Mouse (Mus musculus): ENCODE results near the gene Cmklr1.

DNA sequence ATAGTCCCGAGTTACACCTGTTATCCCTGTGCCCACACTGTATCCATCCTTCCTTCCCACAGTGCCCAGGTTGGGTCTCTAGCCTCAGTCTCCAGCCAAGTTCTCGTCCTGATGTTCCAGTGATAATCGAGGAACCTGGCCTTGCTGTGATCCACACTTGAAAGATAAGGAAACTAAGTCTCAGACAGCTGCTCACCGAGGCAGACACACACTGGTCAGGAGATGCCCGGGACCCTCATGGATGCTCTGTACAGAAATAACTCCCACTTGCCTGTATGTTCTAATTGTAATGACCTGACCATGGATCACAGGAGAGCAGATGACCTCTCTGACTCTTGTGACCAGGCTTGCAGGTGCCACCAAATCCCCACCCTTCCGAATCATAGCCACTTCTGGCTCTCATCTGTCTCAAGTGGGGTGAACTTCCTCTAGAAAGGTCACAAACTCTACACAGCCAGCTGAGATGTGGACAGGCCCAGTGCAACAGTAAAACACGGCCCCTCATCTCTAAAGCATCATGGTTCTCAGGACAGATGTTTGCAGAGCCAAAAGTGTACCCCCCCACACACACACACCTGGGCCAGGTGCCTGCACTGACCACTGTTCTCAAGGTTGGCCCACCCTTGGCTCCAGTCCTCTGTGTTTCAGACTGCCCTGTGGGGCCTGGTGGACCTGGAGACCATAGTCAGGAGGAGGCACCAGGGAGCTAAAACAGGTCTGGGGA, 15.2 kb downstream of the Cmklr1 start:
- TF ChIP-seq CTCF (IDR thresholded peaks at IDR 0.05; ENCODE audit: borderline replicate concordance, insufficient read depth, low read depth, low read length) (no peak), POLR2A (IDR thresholded peaks at IDR 0.05; ENCODE audit: borderline replicate concordance, insufficient read depth, low read length) (no peak)
